Mouse (Mus musculus) frontal cortex, adult 2 months (tissue): ENCODE results near the gene Tmem107. TPM values are rescaled to one million over a fixed set of nuclear protein-coding genes. Genes with fewer than 3 reads are reported as not detected.
A peak's percentile ranks its signal among the peaks of the same experiment; 100 is the strongest.
"Not testable (repeated sequence)": the region's sequence is repeated elsewhere in the genome, so short reads cannot be mapped to it uniquely, and the experiment has no call there.

Experiments
- DNase-seq, 2 experiments: peaks; one replicate each; pipeline ENCODE4 v3.0.0; 2022; ENCODE audit warnings: low spot score in 1 of 2; ENCODE audit errors: extremely low spot score in 1 of 2
- polyA plus RNA-seq: library from polyadenylated mRNA; depleted of rRNA; stranded (reverse); fragments of >200 nt; gene quantifications from 2 replicates; pipeline ENCODE4 v1.2.3, GENCODE M21; 2012

Tmem107 gene
- polyA plus RNA-seq, 1 experiment, result 23.5 TPM

GRCm38 (mm10) chr11:69091566-69092385 lies 21.2 kb downstream of the Tmem107 start:
- DNase-seq, result no peak

- DNase-seq, result peak in 1 of 2 experiments; percentile 91
Observed at GRCm38 (mm10) chr11:69092386-69092751, 21.8 kb downstream of the Tmem107 start.

- no peak for DNase-seq
Observed at GRCm38 (mm10) chr11:69092871-69093270, 22.3 kb downstream of the Tmem107 start.

GRCm38 (mm10) chr11:69093856-69094255 lies 23.2 kb downstream of the Tmem107 start:
- not testable (repeated sequence) for DNase-seq

GRCm38 (mm10) chr11:69094697-69095429 lies 24.3 kb downstream of the Tmem107 start, which contains the start of gene Per1:
Per1 (plus strand) TSS chr11:69095217.
- DNase-seq, result peak; percentile 100

GRCm38 (mm10) chr11:69095511-69096231 lies 25.1 kb downstream of the Tmem107 start:
- no peak for DNase-seq

GRCm38 (mm10) chr11:69096360-69096986 lies 25.9 kb downstream of the Tmem107 start:
- DNase-seq, result no peak

- DNase-seq, result peak; percentile 93 to 97
Observed at GRCm38 (mm10) chr11:69096987-69097900, 26.6 kb downstream of the Tmem107 start.

GRCm38 (mm10) chr11:69098039-69098761 lies 27.6 kb downstream of the Tmem107 start:
- no peak for DNase-seq

- peak; percentile 93 to 98 for DNase-seq
Observed at GRCm38 (mm10) chr11:69098762-69099091, 28.1 kb downstream of the Tmem107 start.

GRCm38 (mm10) chr11:69099177-69099914 lies 28.7 kb downstream of the Tmem107 start:
- DNase-seq, result no peak

- DNase-seq, result peak; percentile 84 to 95
Observed at GRCm38 (mm10) chr11:69099915-69100345, 29.3 kb downstream of the Tmem107 start.

- DNase-seq, result no peak
Observed at GRCm38 (mm10) chr11:69100639-69101360, 30.2 kb downstream of the Tmem107 start.

GRCm38 (mm10) chr11:69101604-69102402 lies 31.2 kb downstream of the Tmem107 start:
- no peak for DNase-seq

GRCm38 (mm10) chr11:69102403-69102725 lies 31.8 kb downstream of the Tmem107 start:
- no peak for DNase-seq

GRCm38 (mm10) chr11:69103121-69103520 lies 32.5 kb downstream of the Tmem107 start:
- DNase-seq, result no peak
